Mouse (Mus musculus): ENCODE measurements around the gene Phlpp1.

Gene Phlpp1

GRCm38 (mm10) chr1:106171241-106172220, at the start of gene Phlpp1:
Gene Phlpp1 (plus strand): TSS chr1:106171752.
- peak; percentile 99 for DNase-seq (ENCODE audit: low spot score)

- no peak for DNase-seq (ENCODE audit: low spot score)
Measured at GRCm38 (mm10) chr1:106126601-106127000, 45.0 kb upstream of the Phlpp1 start.

GRCm38 (mm10) chr1:106131697-106132349, 39.7 kb upstream of the Phlpp1 start:
- no peak for DNase-seq (ENCODE audit: low spot score)

- no peak for DNase-seq (ENCODE audit: low spot score)
Measured at GRCm38 (mm10) chr1:106132350-106132700, 39.2 kb upstream of the Phlpp1 start.

- DNase-seq (ENCODE audit: low spot score), result no peak
Measured at GRCm38 (mm10) chr1:106138691-106139090, 32.9 kb upstream of the Phlpp1 start.

GRCm38 (mm10) chr1:106139137-106139536, 32.4 kb upstream of the Phlpp1 start:
- no peak for DNase-seq (ENCODE audit: low spot score)

- no peak for DNase-seq (ENCODE audit: low spot score)
Measured at GRCm38 (mm10) chr1:106142010-106142409, 29.5 kb upstream of the Phlpp1 start.

GRCm38 (mm10) chr1:106144534-106144933, 27.0 kb upstream of the Phlpp1 start:
- no peak for DNase-seq (ENCODE audit: low spot score)

- DNase-seq (ENCODE audit: low spot score), result no peak
Measured at GRCm38 (mm10) chr1:106145055-106145454, 26.5 kb upstream of the Phlpp1 start.

GRCm38 (mm10) chr1:106145565-106146190, 25.9 kb upstream of the Phlpp1 start:
- DNase-seq (ENCODE audit: low spot score), result no peak

GRCm38 (mm10) chr1:106148386-106149380, 22.9 kb upstream of the Phlpp1 start:
- no peak for DNase-seq (ENCODE audit: low spot score)

- DNase-seq (ENCODE audit: low spot score), result no peak
Measured at GRCm38 (mm10) chr1:106151846-106152245, 19.7 kb upstream of the Phlpp1 start.

- DNase-seq (ENCODE audit: low spot score), result no peak
Measured at GRCm38 (mm10) chr1:106152742-106153141, 18.8 kb upstream of the Phlpp1 start.

- DNase-seq (ENCODE audit: low spot score), result no peak
Measured at GRCm38 (mm10) chr1:106154590-106154989, 17.0 kb upstream of the Phlpp1 start.

GRCm38 (mm10) chr1:106155087-106155567, 16.4 kb upstream of the Phlpp1 start:
- DNase-seq (ENCODE audit: low spot score), result no peak

- DNase-seq (ENCODE audit: low spot score), result no peak
Measured at GRCm38 (mm10) chr1:106155702-106156101, 15.8 kb upstream of the Phlpp1 start.

GRCm38 (mm10) chr1:106157961-106158515, 13.5 kb upstream of the Phlpp1 start:
- no peak for DNase-seq (ENCODE audit: low spot score)

- DNase-seq (ENCODE audit: low spot score), result no peak
Measured at GRCm38 (mm10) chr1:106159667-106160066, 11.9 kb upstream of the Phlpp1 start.

GRCm38 (mm10) chr1:106160916-106161315, 10.6 kb upstream of the Phlpp1 start:
- no peak for DNase-seq (ENCODE audit: low spot score)

GRCm38 (mm10) chr1:106162581-106162980, 9.0 kb upstream of the Phlpp1 start:
- DNase-seq (ENCODE audit: low spot score), result no peak

- DNase-seq (ENCODE audit: low spot score), result no peak
Measured at GRCm38 (mm10) chr1:106163401-106163800, 8.2 kb upstream of the Phlpp1 start.
